Mouse (Mus musculus) c-Kit-positive CD71-positive TER-119-negative erythroid progenitor cells, embryonic 14.5 days (primary cell): ENCODE results near the gene Gm7544.
"Not testable (repeated sequence)": the region's sequence is repeated elsewhere in the genome, so short reads cannot be mapped to it uniquely, and the experiment has no call there.

Experiments used
- DNase-seq: peaks from one replicate; pipeline ENCODE4 v3.0.0-alpha.2; 2013; ENCODE audit warnings: low read depth

The Gm7544 gene

DNA sequence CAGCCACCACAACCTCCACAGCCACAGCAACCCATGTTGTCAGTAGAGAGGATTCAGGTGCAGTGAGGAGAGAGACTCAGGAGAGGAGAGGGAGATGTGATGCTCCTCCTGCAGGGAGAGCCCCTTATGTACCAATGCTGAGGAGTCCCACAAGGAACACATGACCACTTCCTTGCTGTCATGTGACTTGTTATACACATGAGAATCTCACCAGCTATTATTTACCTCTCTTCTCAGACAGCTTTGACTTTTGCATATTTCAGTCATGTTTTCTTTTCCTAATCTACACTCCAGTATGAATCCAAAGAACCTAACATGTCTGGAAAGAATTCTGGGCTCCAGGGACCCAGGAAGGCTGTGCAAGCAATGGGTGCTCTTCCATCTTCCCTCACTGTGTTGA lies at the start of gene Gm7544:
TSS of gene Gm7544 (minus strand) at position 101 of the 400 bp plus-strand sequence.
- not testable (repeated sequence) for DNase-seq

DNA sequence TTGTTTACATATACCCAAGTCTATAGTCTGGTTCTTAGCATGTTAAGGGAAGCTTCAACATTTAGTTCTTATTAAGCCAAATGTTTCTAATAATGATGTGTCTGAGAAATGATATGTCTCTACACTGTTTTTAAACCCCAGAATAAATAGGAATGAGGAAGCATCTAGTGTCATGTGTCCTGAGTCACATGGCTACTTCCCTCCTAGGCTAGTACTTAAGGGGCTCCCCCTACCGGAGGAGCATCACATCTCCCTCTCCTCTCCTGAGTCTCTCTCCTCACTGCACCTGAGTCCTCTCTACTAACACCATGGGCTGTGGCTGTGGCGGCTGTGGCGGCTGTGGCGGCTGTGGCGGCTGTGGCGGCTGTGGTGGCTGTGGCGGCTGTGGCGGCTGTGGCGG lies 44.5 kb upstream of the Gm7544 start, which contains the start of gene Gm47959:
TSS of gene Gm47959 (plus strand) at position 243 of the 400 bp plus-strand sequence.
- DNase-seq = not testable (repeated sequence)

DNA sequence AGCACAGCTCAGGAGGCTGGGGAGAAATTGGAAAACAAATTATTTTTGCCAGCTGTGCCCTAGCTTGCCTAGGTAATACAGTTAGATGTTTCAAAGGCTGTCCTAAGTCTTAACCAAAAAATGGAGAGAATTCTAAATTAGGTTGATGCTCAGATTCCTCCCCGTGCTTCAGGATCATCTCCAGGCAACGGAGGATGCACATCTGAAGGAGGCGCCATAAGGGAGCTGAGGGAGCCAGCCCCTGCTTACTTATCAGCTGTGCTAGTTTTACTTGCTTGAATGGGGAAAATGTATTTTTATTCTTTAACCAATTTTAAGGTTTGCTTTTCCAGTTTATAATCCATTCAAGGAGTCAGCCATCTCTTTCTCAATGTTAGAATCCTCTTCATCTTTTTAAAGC lies 38.1 kb upstream of the Gm7544 start:
- DNase-seq = no peak

DNA sequence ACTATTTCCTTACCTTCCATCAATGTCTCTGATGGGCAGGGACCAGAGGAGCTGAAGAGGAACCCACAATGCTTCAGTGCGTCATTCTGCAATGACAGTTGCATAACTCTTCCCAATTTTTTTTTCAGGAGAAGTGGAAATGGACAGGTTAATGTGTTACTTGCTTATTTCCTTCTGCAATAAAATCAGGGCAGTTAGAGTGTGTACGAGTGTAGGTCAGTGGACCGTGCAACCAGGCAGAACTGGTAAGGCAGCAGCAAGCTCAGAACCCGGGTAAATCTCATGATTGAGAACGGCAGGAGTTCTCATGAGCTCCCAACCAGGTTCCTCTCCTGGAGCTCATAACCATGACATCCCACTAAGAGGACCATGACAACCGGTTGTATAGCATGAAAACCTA lies 36.3 kb upstream of the Gm7544 start:
- no peak for DNase-seq

DNA sequence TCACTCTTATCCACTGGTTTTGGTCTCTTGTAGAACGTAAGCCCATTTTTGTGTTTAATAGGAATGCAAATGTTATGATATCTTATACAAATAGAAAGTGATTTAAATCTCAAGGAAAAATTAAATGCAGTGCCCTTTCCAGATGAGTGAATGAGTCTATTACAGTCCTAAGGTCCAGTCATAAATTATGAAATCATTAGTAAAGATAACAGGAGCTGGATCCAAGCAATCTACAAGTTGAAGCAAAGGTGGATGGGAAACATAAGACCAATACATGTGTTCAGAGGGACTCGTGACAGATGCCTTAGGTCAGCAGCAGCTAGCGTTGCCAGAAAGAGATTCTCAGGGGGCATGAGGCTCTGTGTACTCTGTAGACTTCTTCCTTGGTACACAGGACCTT lies 35.8 kb upstream of the Gm7544 start:
- DNase-seq = no peak

DNA sequence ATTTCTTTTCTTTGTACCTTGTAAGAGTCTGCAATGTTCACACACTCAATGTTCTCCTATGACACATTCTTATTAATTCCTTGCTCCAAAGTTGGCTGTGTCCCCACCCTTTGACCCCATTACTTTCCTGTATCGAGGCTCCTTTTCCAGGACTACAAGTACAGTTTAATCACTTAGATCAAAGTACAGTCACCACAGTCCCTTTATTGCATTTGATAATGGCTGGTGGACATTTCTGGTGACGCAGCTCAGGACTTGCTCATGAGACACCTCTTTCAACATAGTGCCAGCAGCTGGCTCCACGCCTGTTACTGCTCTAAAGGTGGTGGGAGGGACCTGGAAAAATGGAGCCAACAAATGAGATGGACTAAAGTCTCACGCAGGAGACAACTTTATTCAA lies 35.2 kb upstream of the Gm7544 start:
- DNase-seq = no peak

DNA sequence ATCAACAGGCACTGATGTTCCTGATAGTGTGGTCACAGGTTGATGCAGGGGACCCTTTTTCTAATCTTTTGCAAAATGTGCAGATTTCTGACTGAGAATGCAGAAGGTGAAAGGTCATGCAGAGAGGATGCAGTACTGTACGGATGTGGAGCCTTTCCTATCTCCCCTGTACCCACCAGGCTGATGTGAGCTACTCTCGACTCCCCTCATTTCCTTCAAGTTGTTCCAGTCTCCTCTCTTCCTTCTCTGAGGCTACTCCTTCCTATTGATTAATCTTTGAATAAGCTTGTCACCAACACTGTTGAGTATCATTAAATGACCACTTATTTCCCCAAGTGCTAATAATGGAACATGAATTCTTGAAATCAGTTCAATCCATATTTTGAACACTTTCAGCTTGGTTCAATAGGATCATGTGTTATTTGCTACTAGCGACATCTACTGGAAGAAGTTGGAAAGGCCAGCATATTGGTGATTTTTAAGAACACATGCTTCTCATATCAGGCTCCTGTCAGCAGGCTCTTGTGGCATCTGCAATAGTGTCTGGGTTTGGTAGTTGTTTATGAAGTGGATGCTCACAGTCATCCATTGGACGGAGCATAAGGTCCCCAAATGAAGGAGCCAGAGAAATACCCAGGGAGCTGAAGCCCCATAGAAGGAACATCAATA lies 31.9 kb upstream of the Gm7544 start:
- DNase-seq = peak; percentile 40

DNA sequence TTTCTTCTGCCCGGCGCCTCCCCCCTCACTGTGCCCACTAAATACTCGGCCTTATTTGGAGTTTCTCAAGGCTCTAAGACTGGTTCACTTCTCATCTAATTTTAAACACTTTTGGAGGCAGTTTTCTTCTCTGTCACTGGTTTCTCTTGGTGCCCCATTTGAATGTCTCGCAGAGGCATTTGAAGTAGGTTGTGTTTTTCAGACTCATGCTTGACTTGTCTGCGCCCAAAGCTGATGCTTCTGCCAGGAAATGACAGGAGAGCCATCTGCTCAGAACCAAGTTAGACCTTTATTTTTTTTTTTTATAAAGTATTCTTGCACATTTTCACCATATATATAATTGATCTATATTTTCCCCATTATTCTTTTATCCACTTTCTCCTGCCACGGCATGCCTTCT lies 30.9 kb upstream of the Gm7544 start:
- no peak for DNase-seq

DNA sequence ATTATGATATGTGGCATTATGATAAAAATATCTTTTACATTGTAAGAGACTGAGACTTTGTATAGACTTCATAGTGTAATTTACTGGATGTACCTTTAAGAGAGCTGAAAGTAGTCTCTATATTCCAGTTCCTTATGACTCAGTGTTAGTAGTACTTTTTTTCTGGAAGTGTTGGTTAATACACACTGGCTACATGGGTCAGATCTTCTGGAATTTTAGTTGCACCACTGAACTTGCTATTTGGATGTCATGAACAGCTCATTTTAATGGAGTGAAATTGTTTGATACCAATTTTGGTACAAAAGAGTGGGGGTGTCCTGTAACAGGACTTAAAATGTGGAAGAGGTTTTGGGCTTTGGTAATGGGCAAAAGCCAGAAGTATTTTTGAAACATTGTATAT lies 22.0 kb upstream of the Gm7544 start:
- no peak for DNase-seq

DNA sequence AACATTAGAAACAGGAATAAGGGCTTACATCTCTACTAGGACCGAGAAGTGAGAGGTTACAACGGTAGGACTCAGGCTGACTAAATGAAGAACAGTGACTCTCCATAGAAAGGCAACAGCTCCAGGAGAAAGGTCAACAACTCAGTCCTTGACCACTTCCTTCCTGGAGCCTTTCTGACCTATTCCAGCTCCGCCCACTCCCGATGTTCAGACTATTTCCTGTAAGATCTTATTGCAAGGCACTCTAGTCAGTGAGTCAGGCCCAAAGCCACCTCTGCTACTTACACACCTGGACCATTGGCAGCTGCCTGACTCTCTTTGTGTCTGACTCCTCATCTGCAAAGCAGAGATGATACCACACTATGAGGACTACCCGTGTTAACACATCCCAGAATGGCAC lies 19.9 kb upstream of the Gm7544 start:
- no peak for DNase-seq

DNA sequence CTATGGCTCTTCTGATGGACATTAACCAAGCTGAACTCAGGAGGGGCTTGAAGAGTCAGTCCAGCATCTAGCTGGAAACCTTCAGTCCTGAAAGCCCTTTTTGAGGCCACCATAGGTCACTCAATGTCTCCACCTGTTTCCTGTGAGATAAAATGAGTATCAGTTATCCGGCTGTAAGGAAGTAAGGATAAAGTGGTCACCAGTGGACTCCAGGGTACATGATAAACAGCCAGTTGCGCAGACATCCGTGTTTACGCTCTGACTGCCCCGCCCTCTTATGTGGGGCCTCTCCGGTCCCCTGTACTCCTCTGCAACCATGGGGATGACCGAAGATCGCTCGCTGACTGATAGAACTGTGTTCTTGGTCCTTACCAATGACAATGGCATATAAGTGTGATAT lies 18.5 kb upstream of the Gm7544 start:
- DNase-seq = no peak

DNA sequence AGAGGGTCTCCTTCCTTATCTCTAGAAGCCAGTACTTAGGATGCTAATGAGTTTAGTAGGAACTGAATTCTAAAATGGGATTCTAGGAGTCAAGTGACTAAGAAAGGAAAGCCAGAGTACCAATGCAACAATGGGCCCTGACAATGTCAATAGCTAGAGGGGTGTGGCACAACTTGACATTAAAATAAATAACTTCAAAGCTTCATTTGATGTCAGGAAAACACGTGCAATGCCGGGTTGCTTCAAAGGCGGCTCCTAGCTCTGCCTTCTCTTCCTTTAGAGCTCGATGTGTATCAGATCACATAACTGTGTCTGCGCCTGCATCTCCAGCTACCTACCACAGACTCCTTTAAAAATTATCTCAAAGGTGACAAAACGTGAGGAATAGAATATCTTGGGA lies 18.1 kb upstream of the Gm7544 start:
- DNase-seq = no peak

DNA sequence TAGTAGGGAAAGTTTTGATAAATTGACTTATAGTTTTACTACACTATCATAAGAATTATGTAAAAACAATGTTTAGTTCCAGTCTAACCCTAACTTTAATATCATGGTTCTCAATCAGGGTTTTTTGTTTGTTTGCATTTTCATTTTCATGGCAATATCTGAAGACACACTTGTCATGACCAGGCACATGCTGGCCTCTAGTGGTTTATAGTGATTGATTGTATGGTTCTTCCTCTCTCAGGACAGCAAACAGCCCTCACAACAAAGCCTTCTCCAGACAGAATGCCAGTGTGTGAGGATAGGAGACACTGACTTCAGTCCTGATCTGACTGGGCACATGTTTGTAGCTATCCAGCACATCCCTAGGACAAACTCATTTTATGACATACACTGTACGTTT lies 17.4 kb upstream of the Gm7544 start:
- DNase-seq = no peak

DNA sequence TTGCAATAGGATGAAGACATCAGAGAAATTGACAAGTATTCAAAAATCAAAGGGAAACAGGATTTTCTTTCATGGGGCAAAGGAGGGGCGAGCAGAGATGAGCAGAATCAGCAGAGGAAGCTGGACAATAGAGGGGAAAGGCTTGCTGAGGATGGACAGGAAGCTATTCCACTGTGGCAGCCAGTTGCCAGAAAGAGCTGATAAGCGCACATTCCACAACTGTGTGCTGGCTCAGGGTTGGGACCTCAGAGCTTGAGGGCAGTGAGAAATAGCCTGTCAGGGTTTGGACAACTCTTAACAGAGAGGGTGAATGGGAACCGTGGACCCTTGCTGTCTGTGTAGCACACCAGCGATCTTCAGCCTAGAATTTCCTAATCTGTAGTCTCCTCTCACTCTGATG lies 16.2 kb upstream of the Gm7544 start:
- DNase-seq = no peak

DNA sequence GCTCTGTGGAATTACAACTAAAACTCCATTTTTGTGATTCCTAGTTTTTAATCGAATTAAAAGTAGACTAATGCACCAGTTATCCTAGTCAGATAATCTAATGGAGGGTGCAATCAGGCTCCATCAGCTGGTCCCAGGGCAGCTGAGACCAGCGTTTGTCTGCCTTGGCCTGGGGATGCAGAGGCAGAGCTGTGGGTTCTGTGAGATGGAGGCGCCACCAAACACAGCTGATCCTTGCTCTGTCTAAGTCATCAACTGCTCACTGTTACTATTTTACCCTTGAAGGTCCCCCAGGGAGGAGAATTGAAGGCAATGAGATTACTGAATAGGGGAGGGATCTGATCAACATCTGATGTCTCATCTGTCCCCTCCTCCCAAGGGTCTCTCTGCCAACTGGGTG lies 10.6 kb upstream of the Gm7544 start:
- DNase-seq = no peak

DNA sequence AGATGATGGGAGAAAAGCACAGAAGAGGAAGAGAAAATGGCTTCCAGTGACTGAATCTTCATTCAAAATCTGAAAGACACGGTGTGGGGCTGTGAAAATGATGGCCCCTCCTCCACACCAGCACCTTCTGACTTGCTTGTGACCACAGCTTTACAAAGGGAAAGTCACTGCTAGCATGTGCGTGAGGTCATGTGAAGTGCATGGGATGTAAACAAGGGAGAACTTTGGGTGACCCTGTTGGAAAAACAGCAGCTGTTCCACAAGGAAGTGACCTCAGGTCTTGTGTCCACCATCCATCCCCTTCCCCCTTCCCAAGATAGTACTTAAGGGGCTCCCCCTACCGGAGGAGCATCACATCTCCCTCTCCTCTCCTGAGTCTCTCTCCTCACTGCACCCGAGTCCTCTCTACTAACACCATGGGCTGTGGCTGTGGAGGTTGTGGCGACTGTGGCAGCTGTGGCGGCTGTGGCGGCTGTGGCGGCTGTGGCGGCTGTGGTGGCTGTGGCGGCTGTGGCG lies 4.1 kb upstream of the Gm7544 start, which contains the start of gene Gm47955:
TSS of gene Gm47955 (plus strand) at position 417 of the 516 bp plus-strand sequence.
- DNase-seq = no peak

DNA sequence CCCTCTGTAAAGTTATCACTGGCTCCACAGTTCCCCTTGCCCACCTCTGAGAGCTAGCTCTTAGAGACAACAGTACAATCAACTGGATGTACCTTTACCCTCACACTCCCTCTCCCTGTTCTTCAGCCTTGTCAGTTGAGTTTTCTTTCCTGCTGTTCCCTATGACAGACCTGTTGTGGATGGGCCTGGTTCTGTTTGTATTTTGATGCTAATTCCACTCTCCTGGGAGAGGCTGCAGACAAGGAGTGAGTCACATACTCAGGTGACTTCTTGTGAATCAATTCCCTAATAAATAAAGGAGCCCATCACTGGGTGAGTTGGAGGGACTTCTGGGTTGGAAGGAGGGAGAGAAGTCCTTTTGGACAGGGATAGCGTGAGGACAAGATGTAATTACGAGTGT lies 7.2 kb downstream of the Gm7544 start:
- DNase-seq = no peak

DNA sequence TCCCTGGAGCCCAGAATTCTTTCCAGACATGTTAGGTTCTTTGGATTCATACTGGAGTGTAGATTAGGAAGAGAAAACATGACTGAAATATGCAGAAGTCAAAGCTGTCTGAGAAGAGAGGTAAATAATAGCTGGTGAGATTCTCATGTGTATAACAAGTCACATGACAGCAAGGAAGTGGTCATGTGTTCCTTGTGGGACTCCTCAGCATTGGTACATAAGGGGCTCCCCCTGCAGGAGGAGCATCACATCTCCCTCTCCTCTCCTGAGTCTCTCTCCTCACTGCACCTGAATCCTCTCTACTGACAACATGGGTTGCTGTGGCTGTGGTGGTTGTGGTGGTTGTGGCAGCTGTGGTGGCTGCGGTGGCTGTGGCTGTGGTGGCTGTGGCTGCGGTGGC lies 9.8 kb downstream of the Gm7544 start:
- not testable (repeated sequence) for DNase-seq

DNA sequence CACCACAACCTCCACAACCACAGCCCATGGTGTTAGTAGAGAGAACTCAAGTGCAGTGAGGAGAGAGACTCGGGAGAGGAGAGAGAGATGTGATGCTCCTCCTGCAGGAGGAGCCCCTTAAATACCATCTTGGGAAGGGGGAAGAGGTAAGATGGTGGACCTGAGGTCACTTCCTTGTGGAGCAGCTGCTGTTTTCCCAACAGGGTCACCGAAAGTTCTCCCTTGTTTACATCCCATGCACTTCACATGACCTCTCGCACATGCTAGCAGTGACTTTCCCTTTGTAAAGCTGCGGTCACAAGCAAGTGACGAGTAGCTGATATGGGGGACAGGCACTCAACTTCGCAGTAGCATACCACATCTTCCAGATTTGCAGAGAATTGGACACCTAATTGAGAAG lies 12.5 kb downstream of the Gm7544 start, which contains the start of gene A030003K21Rik:
TSS of gene A030003K21Rik (minus strand) at position 94 of the 400 bp plus-strand sequence.
- not testable (repeated sequence) for DNase-seq

DNA sequence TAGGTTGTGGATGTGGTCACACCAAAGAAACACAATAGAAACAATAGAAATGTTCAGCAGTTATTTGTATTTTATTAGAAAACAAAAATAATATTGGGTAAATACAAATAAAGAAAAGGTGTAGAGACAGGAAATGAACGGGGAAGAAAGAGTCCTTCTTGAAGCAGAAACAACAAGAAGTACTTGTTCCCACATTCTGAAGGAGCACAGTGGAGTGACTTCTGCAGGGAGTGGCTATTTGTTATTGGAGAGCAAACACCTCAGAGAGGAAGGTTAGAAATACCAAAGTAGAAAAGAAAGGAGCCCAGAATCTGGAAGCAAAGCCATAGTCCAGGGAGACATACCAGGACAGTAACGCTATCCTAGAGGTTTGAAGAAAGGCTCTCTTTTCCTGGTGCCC lies 13.3 kb downstream of the Gm7544 start:
- DNase-seq = not testable (repeated sequence)

DNA sequence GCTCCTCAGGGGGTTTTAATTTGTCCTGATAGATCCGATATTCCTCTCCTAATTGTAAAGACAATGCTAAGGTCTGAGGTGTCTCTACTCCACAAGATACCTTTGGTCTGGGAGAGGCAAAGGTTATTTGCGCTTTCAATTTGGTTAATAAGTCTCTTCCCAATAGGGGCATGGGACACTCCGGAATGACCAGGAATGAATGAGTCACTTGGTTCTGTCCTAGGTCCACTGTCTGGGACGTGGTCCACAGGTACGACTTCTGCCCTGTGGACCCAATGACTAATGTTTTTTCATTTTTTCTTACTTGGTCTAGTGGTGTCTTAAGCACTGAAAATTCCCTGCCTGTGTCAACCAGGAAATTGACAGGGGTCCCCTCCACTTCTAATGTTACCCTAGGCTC lies 17.1 kb downstream of the Gm7544 start:
- no peak for DNase-seq

DNA sequence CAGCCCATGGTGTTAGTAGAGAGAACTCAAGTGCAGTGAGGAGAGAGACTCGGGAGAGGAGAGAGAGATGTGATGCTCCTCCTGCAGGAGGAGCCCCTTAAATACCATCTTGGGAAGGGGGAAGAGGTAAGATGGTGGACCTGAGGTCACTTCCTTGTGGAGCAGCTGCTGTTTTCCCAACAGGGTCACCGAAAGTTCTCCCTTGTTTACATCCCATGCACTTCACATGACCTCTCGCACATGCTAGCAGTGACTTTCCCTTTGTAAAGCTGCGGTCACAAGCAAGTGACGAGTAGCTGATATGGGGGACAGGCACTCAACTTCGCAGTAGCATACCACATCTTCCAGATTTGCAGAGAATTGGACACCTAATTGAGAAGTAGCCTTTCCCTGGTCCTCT lies 24.5 kb downstream of the Gm7544 start, which contains the start of gene Gm6217:
TSS of gene Gm6217 (minus strand) at position 74 of the 400 bp plus-strand sequence.
- not testable (repeated sequence) for DNase-seq

DNA sequence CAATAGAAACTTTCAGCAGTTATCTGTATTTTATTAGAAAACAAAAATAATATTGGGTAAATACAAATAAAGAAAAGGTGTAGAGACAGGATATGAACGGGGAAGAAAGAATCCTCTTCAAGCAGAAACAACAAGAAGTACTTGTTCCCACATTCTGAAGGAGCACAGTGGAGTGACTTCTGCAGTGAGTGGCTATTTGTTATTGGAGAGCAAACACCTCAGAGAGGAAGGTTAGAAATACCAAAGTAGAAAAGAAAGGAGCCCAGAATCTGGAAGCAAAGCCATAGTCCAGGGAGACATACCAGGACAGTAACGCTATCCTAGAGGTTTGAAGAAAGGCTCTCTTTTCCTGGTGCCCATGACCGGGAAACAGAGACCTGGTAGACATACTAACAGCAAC lies 25.3 kb downstream of the Gm7544 start:
- DNase-seq = not testable (repeated sequence)

DNA sequence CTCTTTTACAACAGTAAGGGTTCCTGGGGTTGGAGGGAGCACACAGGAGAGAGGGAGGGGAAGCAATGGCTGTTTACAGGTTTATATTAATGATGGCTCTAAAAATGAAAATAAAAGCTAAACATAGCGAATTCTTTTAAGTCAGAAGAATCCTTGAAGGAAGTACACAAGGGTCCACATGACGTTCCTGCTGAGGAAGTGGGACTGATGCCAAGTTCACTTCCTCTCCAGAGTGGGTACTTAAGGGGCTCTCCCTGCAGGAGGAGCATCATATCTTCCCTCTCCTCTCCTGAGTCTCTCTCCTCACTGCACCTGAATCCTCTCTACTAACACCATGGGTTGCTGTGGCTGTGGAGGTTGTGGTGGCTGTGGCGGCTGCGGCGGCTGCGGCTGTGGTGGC lies 31.2 kb downstream of the Gm7544 start, which contains the start of gene A030014E15Rik:
TSS of gene A030014E15Rik (plus strand) at position 268 of the 400 bp plus-strand sequence.
- DNase-seq = no peak
